Mouse (Mus musculus): ENCODE results near the gene Pithd1.

GRCm38 (mm10) chr4:135938858-135939257 is 48.2 kb downstream of the Pithd1 start:
- no peak for TF ChIP-seq CTCF (IDR thresholded peaks at IDR 0.05; ENCODE audit: borderline replicate concordance, control insufficient read depth, extremely low read depth, insufficient read depth, low read length, poor library complexity)
- no peak for TF ChIP-seq POLR2A (IDR thresholded peaks at IDR 0.05; ENCODE audit: control insufficient read depth, extremely low read depth, insufficient read depth, low read length, poor library complexity)
